Mouse (Mus musculus) adrenal gland, postnatal 14 days (tissue): ENCODE results near the gene Crybg3. TPM values are rescaled to one million over a fixed set of nuclear protein-coding genes. Genes with fewer than 3 reads are reported as not detected.

ENCODE experiments used
- DNase-seq: peaks from one replicate; pipeline ENCODE4 v3.0.0; 2021; ENCODE audit warnings: mixed read lengths
- long read RNA-seq, 2 experiments: library from polyadenylated mRNA; stranded (forward); transcript quantifications; one replicate each; pipeline ENCODE4 v2.0.0; 2021
- total RNA-seq: library from RNA; stranded (reverse); gene quantifications from 2 replicates; pipeline ENCODE4 v1.2.3, GENCODE M21; 2021

The Crybg3 gene
- total RNA-seq, result 15.8 and 17.3 TPM in 2 replicates
- long read RNA-seq, experiment 1, partial matches to known transcripts, result 0 of 1 reads
- long read RNA-seq, experiment 1, other reads (novel, unspliced or antisense), result 1 of 1 reads
- long read RNA-seq, experiment 2, partial matches to known transcripts, result 0 of 2 reads
- long read RNA-seq, experiment 2, other reads (novel, unspliced or antisense), result 2 of 2 reads

DNA sequence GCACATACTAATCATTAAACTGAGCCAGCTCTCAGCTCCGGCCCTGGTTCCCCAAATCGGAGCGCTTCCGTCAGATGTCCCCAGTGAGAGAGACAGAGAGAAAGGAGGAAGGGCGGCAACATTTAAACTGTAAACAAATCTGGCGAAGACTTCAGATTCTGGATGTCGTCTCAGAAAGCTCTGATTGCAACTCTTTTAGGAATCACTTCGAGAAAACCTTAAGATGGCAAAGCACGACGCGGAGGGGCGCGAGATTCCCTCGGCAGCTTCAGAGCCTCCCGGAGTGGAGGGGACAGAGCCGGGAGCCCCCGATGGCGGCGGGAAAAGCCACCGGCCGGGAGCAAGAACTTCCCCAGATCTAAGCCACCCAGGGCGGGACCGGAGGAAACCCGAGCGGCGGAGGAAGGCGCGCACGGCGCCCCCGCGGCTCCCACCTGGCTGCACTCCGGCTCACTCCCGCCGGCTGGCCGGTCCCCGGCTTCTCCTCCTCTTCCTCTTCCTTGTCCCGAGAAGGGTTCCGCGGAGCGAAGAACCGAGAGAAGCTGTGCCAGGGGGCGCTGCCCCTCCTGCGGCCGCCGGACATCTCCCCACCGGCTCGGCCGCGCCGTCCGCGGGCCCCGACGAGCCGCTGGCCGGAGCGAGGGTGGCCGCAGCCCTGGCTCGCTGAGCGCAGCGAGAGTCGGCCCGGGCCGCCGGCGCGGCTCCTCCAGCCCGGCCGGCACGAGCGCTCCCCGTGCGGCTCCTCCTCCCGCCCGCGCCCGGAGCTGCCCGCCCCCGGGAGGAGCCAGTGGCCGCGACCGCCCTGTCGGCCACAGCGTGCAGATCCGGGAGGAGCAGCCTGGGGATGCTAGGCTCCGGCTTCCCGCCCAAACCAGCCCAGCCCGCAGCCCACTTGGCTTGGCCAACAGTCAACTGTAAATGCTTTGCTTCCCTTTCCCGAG, at the start of gene Crybg3:
Gene Crybg3 (minus strand): TSS at position 669 of the 941 bp plus-strand sequence.
- DNase-seq, result peak; percentile 93

DNA sequence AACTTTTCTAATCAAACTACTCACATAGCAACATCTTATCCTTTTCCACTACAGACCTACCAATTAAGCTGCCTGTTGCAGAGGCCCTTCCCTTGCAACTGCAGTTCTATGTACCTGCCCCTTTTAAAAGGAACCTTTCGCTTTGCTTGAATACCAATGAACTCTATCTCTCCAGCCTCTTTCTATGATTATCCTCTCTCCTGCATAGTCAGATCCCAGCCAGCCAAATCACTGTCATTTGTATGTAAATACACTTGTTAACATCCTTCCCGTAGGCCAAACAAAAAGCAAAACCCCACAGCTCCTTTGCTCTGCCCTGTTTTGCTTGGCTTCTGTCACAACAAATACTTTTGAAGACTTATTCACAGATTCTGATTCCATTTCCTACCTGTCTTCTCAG, 43.0 kb upstream of the Crybg3 start:
- no peak for DNase-seq

DNA sequence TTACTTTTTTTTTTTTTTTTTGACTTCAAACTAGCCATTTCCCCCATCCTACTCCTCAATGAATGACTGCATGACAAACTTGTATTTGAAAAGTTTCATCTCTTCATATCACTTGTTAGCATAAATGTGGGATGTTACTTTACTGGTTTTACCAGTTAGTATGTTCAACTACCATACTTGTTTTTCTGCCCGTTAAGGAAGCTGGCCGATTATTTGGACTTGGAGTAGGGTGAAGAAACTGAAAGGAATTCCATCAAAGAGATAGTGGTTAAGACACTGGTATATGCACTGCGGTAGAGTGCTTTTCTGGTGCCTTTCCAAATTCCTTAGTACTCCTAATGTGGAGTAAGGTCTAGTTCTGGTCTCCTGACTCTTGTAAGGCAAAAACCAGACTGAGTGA, 39.2 kb upstream of the Crybg3 start:
- DNase-seq, result no peak

DNA sequence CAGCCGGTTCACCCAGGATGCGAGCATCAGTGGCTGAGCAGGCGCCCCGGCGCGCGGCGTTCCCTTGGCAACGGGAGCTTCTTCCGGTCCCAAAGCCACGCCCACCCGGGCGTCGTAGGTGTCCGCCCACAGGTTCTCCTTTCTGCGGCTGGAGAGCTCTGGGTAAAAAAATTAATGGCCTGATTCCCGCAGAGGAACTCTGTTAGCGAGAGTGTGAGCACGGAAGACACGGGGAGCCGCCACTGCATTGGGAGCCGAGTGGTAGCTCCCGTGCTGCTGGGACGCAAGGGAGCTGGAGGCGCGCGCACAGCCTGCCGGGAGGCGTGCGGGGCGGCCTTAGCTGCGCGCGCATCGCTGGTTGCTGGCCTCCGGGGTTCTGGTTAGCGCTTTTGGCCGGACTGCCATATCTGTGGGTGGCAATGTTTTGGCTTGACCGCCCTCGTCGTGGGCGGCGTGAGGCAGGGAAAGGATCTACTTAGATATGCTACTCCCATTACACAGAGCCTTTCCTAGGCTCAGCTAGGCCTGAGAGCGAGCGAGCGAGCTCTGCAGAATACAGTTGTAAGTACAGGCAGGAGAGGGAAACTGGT, 38.4 kb upstream of the Crybg3 start, which contains the start of gene Arl6:
Gene Arl6 (minus strand): TSS at position 290 of the 590 bp plus-strand sequence.
- DNase-seq, result peak; percentile 96

DNA sequence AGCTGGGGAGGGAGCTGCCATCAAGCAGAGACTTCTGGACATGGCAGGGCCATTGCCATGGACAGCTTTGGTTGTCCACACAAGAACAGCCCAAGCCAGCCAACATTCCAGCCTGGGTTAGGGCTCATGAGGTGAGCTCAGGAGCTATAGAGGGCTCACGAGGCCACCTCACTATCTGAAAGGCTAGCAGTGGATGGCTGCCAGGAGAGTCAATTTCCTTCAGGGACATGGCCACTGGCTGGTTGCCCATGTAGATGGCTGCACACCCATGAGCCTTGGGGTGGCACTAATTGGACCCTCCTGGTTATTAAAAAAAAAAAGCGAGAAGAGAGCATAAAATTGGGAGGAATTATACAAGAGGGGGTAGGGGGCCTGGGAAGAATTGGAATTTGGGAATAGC, 33.8 kb upstream of the Crybg3 start:
- DNase-seq, result no peak

DNA sequence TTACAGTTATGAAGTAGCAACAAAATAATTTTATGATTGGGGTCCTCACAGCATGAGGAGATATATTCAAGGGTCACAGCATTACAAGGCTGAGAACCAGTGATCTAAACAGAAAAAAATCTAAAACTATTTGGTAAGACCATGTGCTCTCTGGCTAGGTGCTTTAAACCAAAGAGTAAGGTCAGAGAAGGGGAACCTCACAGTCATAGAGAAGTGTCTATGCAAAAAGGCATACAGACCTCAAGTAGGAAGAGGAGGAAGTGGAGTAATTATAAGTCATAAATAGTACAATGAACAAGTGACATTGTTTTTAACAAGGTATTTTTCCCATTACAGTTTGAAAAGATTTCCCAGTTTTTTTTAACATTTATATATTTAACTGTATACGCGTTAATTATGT, 20.8 kb upstream of the Crybg3 start:
- DNase-seq, result no peak

DNA sequence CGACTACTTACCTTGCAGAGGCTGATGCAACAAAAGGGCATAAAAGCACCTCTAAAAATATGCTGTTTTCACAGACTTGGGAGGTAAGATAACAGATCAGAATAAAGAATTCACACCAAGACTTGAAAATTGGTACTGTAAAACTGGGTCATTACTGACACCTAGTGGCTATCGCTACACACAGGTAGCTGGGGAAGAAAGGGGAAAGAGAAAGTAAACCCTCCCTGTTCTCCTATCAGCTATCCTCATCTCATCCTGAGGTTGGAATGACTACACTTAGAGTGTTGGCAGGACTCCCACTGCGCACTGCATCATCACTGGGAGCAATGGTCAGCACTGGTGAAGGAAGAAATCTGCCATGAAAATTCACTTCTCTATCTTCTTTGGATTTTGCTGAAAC, 16.4 kb upstream of the Crybg3 start:
- peak; percentile 62 for DNase-seq

DNA sequence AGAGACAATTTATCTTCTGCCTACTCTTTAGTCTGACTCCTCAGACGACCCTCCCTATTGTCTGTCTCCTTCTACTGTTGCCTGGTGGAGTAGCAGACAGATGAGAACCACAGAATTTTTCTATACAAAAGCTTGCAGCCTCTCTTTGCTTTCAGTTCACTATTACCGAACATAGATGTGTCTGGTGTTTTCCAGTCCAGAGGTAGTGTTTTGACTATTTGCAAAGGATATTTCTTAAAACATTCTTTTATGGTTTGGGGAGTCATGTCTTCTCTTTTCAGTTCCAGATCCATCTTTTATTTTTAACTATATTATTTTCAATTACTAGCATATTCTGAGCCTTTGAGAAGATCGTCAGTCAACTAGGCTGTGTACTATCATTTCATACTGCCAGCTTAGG, 14.9 kb upstream of the Crybg3 start:
- no peak for DNase-seq

DNA sequence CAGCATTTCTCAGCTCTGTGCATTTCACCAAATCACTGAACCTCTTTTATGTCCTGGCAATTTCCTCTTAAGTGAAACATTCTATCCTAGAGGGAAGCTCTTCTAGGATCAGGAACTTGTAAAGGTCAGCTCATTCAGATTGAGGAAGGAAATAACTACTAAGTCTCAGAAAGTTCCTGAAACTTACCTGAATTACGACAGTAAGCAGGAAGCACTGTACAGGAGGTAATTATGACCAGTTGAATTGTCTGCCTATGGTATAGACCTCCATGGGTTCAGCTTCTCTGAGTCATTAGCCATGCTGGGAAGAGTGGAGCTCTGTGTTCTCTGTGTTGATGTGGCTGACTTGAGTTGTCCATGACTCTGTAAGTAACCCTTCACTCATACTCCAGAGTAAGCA, 10.0 kb upstream of the Crybg3 start:
- DNase-seq, result no peak

DNA sequence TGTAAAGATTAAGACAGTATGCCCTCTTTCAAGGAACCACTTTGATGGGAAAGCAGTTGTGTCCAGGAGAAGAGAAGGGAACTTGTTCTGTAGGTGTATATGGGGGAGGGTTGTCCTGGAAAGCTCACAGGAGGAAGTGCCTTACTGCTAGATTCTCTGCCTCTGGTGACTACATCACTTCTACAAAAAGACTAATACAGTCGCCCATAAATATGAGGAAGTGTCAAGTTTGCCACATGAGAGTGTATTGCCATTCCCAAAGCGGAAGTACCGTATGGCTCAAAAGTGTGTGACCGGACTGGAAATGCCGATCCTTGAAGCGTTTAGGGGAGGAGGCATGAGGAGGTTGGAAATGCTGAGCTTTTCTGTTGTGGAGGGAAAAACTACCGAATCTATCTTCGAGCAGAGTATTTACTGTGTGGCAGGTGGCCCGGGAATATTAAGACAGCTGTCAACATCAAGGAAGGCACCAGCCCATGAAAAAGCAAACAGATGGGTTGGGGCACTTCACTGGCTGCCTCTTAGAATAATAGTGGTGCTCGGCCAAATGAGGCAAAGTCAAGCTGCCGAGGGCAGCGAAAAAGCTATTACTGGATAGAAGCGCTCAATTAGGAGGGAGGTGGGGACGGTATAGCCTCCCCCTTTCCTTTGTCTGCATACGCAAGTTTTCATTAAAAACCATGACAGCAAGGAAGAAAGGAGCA, 3.5 kb upstream of the Crybg3 start:
- no peak for DNase-seq

DNA sequence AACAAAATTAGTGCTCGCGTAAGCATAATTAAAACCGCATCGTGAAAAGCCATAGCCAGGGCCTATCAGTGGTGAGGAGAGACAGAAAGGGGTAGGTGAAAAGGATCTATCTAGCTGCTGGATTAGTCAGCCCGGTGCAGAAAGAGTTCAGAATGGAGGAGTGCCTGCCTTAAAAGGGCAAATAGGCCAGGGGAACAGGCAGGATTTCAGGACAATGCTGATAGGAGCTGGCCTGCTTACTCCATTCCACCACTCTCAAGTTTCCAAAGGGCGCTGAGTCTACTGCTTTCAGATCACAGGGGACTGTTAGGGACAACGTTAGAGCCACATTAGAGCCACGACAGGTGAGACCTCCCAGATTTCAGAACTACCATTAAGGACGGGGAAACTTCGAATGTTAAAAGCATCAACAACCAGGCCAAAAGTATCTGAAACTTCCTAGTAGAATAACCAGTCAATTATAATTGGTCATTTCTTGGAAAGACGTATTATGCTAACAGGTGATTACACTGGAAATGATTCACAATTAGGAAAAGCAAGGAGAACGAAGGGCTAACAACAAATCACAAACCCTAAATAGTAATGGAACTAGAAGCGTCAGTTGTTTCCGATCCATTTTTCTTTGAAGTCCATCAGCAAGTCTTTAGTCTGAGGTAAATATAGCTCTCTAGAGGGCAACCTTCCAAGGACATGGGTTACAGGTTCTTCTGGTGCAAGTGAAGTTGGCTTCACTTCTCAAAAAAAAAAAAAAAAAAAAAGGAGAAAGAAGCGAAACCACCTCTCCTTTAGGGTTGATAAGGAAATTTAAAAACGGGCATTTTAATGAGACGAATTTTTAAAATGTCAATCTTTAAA, 1.1 kb downstream of the Crybg3 start:
- DNase-seq, result peak; percentile 32

DNA sequence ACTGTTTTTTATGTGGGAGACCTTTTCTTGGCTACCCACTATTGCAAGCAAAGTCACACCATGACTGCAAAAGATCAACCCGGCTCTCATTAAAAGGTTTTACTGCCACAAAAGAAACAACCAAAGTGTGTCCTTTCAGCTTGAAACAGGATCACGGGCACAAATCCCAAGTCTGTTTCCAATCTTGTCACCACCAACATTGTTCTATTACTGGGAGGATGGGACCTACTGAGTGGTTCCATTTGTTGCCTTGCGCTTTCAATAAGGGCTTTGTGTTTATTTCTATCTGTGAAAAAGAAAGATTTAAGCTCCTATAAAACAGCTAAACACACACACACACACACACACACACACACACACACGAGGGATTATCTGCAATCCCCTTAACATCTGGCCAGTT, 1.8 kb downstream of the Crybg3 start:
- no peak for DNase-seq

DNA sequence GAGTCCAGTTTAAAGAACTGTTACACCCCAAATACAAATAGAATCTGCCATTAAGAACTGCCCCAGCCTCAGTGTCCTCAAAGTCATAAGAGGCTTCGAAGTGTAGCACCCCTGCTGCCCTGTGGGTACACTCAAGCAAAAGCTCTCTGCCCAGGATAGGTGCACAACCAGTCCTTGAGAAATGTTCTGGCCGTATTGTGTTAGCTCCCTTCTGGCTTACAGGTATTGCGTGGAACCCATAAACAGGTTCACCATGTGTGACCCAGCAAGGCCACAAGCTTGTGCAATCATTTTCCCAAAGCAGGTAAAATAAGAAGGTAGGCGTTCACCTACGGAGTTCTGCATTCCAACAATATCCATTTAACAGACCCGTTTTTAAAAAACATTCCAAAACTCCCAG, 3.5 kb downstream of the Crybg3 start:
- DNase-seq, result no peak

DNA sequence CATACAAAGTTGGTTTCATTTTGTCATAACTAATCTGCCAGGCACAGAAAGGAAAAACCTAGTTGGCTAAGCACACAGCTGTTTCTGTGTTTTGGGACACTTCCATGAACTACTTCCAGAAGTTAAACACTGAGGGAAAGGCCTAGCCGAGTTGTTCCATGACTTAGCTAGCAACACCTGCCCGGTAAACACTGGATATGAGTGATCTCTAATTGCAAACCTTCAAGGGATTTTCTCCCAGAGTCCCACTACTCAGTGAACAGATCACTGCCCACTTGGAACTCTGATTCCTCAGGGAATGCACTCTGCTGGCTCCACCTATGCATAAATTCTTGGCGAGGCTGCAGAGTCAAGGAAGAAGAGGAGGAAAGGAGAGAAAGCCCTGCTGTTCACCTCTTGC, 6.1 kb downstream of the Crybg3 start:
- no peak for DNase-seq

DNA sequence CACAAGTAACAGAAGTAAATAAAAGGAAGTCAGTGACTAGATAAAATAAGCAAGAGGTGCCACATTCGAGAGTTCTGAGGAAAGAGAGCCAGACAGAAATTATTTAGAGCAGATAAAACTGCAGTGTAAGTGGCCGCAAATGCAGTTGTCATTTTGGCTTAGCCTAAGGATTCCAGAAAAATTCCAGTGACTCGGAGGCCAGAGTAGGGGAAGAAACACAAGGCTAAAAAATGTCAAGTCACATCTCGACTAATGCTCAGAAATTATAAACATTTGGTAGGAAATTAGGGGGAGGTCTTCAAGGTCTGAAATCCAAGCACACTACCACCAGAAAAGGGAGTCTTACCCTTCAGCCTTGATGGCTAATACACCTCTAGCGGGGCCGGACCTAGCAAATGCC, 10.0 kb downstream of the Crybg3 start:
- DNase-seq, result no peak

DNA sequence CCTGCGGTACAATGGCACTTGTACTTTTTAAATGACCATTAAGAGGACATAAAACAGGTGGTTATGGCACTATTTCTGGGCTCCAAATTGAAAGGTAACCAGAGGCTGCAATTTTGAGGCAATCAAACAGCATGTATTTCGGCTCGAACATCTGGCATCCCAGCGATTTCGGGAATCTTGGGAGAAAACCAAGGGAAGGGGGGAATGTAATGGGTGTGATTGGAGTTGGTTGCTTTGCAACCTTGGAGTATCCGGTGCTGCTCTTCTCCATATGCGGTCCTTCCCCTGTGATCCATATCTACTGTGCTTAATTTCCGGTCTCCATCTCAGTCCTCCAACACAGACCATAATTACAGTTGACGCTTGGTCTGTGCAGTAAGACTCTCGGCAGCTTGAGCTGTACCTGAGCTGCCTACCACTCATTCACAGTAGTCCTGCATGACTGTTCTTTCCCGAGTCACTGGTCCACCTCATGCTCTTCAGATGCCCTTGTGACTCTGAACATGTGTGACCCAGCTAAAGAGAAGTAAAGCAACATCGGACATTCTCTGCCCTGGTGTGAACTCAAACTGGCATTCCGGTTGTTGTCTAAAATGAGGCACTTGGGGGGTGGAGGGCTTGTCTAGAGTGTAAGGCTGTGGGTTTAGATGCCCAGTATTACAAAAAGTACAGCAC, 12.3 kb downstream of the Crybg3 start:
- DNase-seq, result no peak

DNA sequence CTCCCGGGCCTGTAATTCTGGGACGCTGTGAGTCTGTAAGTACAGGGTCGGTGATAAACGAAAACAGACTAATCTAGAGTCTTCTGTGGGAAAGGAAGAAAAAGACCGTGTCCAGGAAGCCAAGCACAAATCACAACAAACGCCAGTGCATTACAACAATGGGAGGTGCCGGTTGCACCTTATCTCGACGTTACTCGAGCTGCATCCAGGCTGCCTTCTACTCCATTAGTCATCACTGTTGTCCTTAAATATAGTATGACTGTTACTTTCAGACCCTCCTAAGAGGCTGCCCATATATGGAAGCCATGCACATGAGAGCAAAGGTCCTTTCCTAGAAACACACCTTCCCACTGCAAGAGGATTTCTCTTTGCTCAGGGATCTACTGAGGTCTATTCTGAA, 13.0 kb downstream of the Crybg3 start:
- no peak for DNase-seq

DNA sequence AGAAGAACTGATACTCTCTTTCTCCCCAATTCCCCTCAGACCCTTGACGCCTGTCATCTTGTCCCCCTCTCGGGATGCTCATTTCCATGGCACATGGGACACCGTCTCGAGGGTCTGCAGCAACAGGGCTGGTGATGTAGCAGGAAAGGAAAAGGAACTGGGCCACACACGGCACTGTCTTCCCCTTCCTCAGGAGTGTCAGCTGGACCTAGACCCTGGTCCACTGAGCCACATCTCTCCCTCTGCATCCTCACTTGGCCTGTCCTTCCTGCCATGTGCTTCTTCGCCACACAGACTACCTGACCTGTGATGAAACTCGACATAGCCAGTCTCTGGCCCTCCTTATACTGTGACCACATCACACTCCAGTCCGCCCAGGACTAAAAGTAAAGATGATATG, 13.9 kb downstream of the Crybg3 start:
- no peak for DNase-seq

DNA sequence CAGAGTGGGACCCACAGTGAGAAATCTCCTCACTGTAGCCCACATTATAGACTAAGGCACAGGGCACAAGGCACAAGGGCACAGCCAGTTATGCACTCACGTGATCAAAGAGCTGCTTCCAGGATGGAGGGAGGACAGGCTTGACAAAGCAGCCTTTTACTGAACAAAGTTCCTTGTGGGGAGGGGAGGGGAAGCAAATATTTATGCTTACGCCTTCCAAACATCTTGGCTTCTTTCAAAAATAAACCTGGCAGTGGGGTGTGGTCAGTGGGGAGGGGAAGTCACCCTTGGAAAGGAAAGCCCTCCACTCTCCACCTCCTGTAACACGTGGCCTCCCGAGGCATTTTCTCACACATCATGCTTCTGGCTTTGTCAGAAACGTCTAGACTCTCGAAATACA, 14.5 kb downstream of the Crybg3 start:
- no peak for DNase-seq

DNA sequence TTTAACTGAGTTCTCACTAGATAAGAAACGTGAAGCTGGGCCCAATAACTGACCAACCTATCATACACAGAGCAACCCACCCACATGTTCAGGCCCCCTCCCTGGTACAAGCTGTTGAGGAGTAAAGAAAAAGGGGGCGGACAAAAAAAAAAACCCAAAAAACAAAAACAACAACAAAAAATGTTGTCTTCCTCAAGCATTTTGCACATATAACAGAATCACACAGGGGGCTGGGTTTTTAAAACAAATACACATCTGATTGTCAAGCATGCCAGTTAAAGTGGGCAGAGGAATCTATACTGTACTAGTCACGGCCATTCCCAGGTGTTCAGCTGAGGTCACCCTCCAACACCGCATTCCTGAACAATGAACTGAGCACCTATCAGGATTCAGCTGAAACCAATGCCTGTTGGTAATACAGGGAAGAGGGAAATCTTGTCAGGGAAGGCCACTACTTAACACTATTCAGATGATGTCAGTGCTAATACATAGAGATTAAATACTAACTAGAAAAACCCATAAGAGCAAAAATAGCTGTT, 15.0 kb downstream of the Crybg3 start:
- no peak for DNase-seq

DNA sequence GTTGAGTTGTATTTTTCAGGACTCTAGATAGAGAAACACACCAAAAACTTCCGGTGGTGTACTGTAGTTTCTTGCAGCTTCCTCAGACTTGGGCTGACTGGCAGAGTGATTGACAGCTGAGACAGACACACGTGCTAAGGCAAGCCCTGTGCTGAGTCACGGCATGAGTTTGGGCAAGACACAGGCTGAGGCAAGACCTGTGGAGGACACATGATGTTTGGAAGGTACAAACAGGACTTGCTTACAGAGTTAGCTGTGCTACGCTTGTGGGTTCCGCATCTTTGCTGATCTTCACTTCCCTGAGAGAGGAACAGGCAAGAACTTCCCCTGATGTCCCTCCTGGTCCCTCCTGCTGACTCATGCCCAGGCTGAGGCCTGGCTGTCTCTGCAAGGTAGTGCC, 17.3 kb downstream of the Crybg3 start:
- DNase-seq, result peak; percentile 47
